Mouse (Mus musculus) regulatory T cell (primary cell): ENCODE measurements at regions not wholly inside any gene's neighbourhood (a gene's known extent, or its start where the extent isn't known, plus 50 kb on each side); places are given as distances from the start of the nearest gene placed in this dataset.
"Not testable (repeated sequence)": the region's sequence is repeated elsewhere in the genome, so short reads cannot be mapped to it uniquely, and the experiment has no call there.

Experiments used
- in situ Hi-C: fragments of 300-600 bp; cut with MboI, MseI; formaldehyde crosslinking; loops from one replicate; pipeline ENCODE4 v1.15.1; 2025; ENCODE audit warnings: high pct_unique_total_duplicates

DNA sequence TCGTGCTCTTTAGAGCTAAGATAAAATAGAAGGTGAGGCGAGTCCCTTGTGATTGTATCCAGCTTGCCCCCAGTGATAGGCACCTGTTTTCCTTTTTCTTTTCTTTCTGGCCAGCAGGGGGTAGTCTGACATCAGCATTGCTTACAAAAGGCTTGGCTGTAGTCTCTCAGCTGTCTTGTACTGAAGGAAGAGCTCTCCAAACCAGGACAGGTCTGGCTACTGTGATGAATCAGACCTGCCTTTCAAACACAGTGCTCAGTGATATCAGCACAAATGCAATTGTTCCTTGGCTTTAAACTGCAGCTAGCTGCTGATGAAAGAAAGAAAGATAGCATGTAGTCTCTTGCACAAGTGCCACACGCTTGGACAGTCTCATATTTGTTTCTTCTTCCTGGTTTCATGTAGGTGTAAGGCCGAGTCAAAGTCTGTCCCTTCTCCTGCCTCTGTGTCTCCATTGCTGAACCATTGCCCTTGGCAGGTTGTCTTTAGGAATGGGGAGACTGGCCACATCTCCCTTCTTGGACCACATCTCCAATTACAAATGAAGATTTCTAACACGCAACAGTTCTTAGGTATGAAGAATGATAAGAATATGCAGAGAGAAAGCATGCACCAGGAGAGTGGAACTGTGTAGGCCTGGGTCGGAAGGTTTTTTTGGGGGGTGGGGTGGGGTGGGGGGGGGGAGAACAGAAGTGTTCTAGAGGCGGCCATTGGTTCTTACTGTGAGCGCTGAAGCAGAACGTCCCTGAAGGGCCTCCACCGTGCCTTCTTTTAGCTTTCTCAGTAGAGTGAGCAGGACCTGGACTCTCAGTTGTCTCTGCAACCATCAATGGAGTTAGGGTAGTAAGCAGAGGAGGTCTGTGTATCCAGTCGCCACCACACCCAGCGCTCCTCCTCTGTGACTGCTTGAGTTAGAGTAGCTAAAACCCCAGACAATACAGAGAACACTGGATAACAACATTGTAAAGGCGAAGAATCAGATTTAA, 200.9 kb downstream of the Faxc start:
- in situ Hi-C loops, result loop anchor here (25.0 kb wide), 1 partner anchor 880 kb away; no protein-coding TSS in a partner anchor

DNA sequence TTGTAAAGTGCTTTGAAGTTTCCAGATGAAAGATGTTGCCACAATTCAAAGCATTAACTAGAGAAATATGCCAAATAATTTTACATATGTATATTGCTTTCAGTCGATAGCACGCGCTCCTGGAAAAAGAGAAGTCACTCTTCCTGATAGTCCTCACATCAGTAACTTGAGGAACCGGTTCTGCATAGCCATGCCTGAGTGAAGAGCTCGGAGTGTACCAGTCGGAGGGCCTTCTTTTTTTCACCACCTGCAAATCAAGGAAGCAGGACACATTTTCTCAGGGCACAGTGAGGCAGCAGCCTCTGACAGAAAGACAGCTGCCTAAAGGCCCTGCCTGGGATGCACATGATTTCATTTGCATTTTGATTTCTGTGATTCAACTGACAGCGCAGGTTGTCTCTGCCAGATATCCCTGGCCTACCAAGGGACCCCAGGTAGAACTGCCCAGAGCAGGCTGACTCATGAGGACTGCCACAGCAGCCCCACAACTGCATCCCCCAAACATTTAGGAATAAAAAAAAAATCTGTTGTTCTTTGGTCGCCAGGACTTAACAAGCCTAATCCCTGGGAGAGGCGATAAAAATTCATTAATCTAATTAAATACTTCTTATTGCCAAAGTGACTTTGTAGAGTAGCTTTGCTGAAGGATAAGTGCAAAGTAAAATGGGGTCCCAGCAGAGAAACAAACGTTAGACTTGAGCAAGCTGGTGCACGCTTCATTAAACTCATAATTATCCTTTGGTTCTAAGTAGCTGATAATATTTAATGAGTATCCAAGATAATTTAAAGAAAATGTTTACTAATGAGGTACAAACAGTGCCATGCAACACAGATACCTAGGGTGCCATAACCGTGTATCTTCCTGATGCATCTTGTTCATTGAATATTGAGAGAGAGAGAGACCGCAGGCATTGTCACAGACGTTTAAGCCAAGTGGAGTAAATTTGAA, 202.7 kb downstream of the Faxc start:
- in situ Hi-C loops, result loop anchor here (25.0 kb wide), 1 partner anchor 878 kb away; no protein-coding TSS in a partner anchor

DNA sequence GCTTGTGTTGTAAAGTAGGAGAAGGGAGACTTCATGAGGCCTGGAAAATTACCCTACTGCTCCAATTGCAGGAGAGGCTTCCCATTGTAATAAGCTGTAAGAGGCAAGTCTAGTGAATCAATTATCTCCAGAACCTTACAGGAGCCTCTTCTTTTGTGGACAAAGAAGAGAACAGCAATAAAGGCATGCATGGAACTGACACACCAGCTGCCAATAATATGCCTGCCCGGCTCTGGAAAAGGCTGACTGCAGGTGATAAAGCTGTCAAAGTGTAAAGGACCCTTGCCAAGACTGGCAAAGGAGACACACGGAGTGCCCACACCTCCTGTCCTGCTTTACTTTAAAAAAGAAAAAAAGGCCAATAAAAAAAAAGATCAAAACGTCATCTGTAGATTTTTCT, 209.0 kb downstream of the Faxc start:
- in situ Hi-C loops, result loop anchor here (25.0 kb wide), 1 partner anchor 872 kb away; no protein-coding TSS in a partner anchor

DNA sequence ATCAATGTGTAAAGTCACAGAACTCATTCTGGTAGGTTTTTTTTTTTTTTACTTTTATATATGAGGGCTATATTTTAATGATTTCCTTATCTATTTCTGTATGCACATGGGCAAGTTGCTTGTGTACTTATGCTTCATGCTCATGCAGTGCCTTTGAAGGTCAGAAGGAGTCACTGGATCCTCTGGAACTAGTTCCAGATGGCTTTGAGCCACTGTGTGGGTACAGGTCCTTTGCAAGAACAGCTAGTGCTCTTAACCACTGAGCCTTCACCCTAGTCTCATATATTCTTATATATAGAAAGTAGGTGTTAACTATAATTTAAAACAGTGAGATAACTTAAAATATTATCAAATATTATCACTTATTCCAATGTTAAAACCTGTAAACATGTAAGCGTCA, 212.4 kb downstream of the Faxc start:
- in situ Hi-C loops, result loop anchor here (25.0 kb wide), 1 partner anchor 869 kb away; no protein-coding TSS in a partner anchor

DNA sequence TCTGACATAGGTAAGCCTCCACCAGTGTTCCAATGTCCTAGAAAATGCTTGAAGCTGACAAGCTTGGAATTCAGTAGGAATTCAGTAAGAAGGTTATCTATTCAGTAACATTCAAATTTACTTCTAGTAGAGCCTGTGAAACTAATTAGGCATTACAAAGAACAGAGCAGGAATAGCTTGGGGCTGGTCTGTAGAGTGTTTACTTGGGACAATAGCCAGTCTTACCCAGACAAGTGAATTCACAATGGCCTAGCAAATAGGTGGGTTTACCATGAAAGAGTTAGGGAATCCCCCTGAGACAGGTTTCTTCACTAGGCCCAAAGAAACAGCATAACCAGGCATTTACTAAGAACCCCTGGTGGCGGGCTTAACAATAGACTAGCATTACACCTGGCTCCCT, 212.5 kb upstream of the Fbxl4 start:
- in situ Hi-C loops, result loop anchor here (25.0 kb wide), 1 partner anchor 867 kb away; no protein-coding TSS in a partner anchor

DNA sequence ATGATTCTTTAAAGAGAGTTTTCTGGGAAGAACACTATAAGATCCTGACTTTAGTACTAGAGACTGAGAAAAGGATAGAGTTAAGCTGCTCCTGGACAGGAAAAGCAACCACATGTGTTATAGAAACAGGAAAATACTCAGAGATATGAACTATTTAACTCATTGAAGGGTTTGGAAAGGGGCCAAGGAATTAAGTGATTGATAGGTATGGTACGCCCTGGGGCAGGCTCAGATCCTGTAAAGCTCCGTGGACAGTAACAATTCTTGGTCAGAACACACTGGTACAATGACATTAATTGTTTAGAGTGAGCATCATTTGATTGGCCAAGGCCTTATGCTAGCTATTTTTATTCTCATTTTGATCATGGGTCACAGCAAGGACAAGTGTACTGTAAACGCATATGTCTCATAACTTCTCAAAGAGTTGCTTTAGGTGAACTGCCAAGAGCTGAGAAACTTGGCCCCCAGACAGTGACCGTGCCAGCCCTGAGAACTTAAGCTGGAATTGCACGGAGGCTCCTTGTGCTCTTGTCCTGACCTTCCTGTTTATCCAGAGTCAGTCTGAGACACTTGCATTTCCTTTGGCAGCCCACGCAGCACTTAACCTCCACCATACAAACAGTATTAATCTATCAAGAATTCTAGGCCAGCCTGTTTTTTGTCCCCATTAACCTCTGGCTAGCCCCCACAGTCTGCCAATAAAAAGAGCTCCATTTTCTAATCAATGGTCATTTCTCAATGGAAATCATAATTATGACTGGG, 210.5 kb upstream of the Fbxl4 start:
- in situ Hi-C loops, result loop anchor here (25.0 kb wide), 1 partner anchor 865 kb away; no protein-coding TSS in a partner anchor

DNA sequence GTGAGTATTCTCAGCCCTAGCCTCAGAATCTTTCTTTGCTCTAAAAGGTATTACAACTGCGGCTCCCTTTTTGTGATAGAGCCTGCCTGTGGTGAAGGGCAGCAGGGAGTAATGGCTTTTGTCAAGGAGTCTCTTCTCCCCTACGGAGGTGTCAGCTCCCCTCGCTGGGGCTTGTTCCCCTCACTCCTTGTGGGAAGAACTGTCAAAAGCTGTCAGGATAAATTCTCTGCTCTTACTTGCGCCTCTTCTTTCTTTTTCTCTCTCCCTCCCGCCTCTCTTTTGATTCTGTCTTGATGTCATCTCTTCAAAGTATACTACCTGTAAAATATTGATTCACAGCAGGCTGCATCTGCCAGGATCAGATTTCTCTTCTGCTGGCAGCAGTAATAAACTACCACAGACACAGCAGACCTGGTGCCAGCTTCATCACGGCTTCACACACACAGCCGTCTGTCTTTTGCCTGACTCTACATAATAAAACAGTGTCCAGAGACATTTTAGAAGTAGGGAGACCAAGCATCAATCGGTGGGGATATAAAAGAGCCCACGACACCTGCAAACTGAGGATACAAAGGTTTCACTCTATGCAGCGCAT, 205.3 kb upstream of the Fbxl4 start:
- in situ Hi-C loops, result no loop called here

DNA sequence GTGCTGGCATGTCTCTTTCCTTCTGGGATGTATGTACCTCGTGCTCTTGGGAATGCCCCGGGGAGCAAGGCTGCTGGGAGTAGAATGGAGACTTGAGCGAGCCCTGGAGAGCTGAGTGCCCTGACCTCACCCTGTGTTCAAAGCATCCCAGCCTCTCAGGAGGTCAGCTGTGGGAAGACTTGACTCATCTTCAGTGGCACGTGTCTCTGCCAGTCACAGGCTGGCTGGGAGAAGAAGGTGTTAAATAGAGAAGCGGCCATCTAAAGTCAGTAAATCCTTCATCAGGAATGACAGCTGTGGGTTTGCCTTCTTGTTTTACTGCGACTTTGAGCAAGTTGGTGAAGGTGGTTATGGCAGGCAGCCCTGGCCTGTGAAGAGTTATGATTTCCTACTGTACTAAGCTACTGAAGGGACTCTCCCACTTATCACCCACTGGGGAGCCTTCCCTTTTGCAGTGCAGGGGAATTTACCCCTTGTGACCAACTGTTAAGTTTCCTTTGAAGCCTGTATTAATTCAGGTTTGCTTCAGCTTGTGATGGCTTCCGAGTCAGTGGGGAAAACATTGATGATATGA, 204.3 kb upstream of the Fbxl4 start:
- in situ Hi-C loops, result no loop called here

DNA sequence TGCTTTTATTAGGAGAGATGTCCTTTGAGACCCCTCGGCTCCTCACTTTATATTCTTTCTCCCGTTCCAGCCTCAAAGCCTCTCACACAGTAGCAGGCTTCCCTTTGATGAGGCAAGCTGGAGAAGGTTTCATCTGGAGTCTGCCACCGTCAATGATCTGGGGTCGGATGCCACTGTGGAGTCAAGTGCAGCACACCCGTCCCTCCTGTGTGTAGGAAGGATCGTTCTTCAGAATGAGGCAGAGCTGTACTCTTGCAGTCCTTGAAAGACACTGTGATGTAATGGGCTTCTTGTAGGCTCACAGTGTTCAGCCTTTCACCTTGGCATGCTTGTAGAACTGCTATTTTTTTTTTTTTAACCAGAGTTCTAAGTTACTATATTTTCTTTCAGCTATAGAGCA, 203.7 kb upstream of the Fbxl4 start:
- in situ Hi-C loops, result no loop called here

DNA sequence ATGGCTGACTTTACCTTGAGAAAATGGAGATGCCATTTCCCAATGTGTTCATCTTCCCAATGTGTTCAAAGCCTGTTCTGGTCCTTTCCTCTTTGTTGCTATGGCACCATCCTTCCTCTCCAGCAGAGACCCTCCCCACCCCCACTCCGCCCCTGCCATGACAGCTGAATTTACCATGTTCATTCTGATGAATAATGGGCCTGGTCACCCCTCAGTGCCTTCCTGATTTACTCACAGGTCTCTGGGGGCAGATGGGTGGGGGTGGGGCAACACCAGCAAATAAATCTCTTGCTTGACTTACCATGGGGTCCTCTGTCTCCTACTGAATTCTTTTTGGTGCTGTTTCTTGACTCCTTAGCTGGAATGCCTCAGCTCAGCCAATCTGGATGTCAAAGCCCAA, 170.9 kb upstream of the Fbxl4 start:
- in situ Hi-C loops, result no loop called here

DNA sequence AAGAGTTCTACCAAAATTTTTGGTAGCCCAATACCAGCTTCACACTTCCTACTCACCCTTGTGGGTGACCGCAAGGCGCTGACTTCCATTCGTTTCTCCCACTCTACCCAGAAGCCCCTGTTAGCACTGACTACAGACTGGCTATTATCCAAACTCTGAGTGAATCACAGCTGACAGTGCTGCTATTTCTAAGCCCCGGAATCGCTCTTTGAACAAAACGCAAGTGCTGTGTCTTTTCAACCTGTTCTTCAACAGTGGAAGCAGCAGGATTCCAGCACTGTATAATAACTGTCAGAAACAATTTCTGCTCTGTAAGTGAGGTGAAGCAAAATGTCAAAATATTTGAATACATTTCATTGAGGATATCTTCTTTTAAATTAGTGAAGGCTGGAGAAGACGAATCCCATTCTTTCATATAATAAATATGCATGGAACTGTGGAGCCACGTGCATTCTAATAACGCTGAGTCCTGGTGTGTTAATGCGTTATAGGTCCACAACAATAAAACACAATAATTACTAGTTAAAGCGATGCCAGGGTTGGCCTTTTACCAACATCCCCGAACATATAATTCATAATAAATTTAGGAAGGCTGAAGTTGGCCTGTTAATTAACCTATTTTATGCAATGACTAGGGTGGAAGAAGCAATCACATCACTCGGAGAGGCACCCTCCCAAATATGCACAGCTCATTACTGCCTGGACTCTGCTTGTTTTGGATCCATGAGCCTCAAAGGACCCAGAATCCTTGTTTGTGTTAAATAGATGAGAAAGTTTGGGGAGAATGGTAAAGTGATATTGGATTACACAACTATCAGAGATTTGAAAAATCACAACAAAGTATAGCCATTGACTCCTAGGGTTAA, 169.0 kb upstream of the Fbxl4 start:
- in situ Hi-C loops, result no loop called here

DNA sequence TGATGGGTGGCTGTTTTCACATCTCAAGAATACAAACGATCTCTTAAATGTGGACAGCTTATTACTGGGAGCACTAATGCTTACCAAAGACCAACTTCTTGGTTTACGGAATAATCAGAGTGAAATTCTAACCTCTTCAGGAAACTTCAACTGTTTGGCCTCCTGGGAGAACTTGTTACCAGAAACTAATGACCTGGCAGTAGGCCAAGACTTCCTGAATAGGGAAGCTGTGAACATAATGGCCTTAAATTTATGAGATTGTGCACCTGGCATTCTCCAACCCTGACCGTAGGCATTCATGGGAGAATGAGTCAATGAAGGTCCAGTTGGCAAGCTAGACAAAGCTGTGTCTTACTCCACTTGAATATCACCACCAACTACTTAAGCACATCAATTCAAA, 160.8 kb upstream of the Fbxl4 start:
- in situ Hi-C loops, result no loop called here

DNA sequence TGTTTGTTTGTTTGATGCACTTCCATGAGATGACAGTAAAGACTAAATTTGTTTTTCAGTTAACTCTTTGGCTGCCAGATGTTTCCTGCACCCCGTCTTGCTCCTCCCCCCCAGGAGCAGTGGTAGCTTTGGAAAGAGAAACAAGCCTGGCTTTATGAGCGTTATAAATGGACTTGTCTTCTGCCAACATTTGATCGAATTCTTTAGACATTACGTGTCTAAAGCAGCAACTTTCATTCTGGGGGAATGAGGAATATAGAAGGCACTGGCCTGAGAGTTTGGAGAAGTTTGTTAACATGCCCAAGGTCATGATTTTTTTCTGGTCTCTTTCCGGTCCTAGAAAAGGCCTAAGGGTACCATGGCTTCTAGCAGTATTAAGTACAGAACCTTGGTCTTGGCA, 148.8 kb upstream of the Fbxl4 start:
- in situ Hi-C loops, result no loop called here

DNA sequence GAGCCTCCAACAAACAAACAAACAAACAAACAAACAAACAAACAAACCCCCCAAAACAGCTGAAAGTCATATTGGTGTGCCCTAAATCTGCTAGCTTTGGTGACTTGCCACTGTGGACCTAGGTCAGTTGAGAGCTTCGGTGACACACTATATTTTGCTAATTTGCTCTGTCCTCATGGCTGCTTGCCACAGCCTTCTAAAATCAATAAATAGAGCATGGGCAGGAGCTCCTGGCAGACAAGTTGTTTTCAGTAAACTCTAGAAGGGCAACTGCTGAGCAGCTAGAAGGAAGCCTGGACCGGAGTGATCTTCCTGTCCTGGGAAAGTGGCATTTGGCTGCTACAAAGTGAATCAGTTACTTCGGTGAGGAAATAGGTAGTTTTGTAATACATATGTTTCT, 119.7 kb upstream of the Fbxl4 start:
- in situ Hi-C loops, result no loop called here

DNA sequence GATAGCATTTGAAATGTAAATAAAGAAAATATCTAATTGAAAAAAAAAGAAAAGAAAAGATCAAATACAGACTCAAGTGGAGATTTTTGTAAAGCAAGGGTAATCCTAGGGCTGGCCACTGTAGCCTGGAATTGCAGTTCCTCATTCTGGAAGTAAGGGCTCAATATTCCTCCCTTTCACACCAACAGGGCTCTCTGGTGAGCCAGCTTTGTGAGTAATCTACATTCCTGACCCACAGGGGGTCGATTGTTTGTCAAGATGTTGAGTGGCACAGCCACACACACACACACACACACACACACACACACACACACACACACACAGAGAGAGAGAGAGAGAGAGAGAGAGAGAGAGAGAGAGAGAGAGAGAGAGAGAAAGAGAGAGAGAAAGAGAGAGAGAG, 107.1 kb upstream of the Fbxl4 start:
- in situ Hi-C loops, result not testable (repeated sequence)

DNA sequence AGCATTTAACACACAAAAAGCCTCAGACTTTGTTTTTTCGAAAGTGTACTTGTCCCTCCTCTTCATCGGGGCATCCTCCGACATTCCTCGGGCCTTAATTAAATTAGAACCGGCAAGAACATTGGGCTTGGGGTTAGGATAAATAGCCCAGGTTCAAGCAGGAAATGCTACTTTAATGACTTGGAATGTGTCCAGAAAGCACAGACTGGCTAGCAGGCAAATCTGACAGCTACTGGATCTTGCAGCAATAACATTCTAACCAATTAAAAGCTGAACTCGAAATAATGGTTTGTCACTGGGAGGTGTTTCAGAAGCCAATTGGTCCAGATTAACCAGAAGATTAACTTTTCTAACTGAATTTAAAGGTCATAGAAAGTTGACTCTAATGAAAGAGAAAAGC, 93.4 kb upstream of the Fbxl4 start:
- in situ Hi-C loops, result no loop called here

DNA sequence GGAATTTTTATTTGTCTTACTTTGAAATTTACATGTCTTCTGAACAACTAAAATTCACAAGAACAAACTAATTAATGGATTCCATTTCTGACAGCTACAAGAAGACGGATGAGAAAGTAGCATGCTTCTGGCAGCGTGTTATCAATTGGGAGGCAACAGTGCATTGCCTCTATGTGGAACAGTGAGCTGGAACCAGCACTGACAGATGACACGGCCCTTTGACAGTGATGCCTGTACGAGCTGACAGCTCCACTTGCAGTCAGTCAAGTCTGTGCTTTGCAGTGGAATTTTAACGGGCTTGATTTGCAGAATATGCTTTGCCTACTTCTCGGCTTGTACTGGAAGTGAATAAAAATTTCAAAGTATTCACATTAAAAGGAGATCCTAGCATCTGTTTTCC, 88.3 kb upstream of the Fbxl4 start:
- in situ Hi-C loops, result no loop called here

DNA sequence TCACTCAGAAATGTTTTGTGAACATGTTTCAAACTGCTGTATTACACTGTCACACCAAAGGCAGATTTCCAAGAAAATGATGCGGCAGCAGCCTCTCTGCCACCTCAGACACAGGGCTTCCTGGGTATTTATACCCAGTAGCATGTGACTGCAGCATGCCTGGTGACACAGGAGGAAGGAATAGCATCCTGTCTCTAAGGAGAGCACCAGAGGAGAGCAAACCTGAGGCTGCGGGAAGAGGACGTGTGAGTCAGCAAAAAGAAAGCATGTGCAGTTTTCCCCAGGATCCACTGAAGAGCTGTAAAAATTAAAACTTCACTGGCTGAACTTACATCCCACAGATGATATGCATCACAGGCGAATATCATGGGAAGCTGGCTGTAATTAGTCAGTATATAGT, 83.2 kb upstream of the Fbxl4 start:
- in situ Hi-C loops, result no loop called here

DNA sequence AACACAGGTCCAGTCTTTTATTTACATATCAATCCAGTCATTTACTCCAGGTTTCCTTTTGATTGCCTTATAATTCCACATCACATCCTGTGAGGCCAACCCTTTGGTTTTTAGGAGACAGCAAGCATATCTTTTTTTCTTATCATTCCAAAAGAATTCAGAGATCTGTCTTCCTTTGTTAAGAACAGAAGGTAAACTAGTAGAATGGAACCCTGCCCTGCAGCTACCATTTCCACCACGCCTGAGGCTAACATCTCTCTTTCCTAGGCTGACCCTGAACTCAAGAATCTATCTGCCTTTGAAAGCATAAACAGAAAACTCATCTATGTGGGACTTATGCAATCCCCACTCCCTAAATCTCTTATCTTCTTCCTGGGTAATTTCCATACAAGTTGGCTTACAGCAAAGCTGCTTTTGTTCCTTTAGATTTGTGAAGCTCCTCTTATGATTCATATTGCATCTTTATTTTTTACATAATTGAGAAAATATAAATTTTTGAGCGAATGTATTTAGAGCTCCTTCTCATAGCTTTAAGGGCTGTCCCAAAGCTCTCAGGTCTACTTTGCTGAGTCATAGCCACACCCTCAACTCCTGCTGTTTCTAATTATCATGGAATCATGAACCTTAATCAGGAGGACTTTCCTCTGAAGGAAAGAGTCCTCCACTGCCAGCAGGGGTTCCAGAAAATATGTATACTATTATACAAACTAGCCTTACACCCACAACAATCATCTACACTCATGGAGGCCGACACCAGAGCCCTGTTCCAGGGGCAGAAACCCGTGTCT, 74.6 kb upstream of the Fbxl4 start:
- in situ Hi-C loops, result no loop called here
